Mouse (Mus musculus): Measurements from ENCODE around the gene Ube2i. TPM values are rescaled to one million over a fixed set of nuclear protein-coding genes. Genes with fewer than 3 reads are reported as not detected.

Ube2i gene
- 246 TPM for polyA plus RNA-seq (2012; fragmentation: generic; extraction: Trizol)

- peak within 1 kb of the TSS; percentile 56 for H3K4me2 ChIP-seq (ENCODE audit: low read depth)
- H3K27me3 ChIP-seq (ENCODE audit: control insufficient read depth, insufficient read depth, insufficient read length): peaks cover 13% of the 10 kb centered on the region
- H3K79me2 ChIP-seq (ENCODE audit: control insufficient read depth, insufficient read depth): peaks cover 34% of the 10 kb centered on the region
- peak within 1 kb of the TSS; percentile 87 for H3ac ChIP-seq (ENCODE audit: control insufficient read depth, insufficient read length)
- peak within 1 kb of the TSS; percentile 100 for H3K4me3 ChIP-seq
- TF ChIP-seq MAX (IDR thresholded peaks at IDR 0.05; ENCODE audit: low read depth): no peak
- TF ChIP-seq MYOD1 (IDR thresholded peaks at IDR 0.05; ENCODE audit: control insufficient read depth in 1 of 3, insufficient read length in 2 of 3, low read depth in 2 of 3): no peak
- TF ChIP-seq USF1 (IDR thresholded peaks at IDR 0.05; ENCODE audit: low read depth): no peak
- no peak for TF ChIP-seq POLR2AphosphoS2 (IDR thresholded peaks at IDR 0.05; ENCODE audit: insufficient read length, low read depth)
- no peak for TF ChIP-seq TCF12 (IDR thresholded peaks at IDR 0.05; ENCODE audit: insufficient read depth, poor library complexity, severe bottlenecking)
- no peak for TF ChIP-seq TCF3 (IDR thresholded peaks at IDR 0.05; ENCODE audit: insufficient read length, low read depth)
- no peak for TF ChIP-seq MYOG (IDR thresholded peaks at IDR 0.05; ENCODE audit: control insufficient read depth in 1 of 3, insufficient read depth in 1 of 3, insufficient read length in 2 of 3, low read depth in 2 of 3)
- TF ChIP-seq POLR2A (IDR thresholded peaks at IDR 0.05; ENCODE audit: insufficient read length, low read depth): no peak
- no peak for TF ChIP-seq CEBPB (IDR thresholded peaks at IDR 0.05; ENCODE audit: insufficient read depth, poor library complexity, severe bottlenecking)
- TF ChIP-seq SRF (IDR thresholded peaks at IDR 0.05; ENCODE audit: control insufficient read depth, insufficient read length, low read depth): no peak
- TF ChIP-seq E2F4 (IDR thresholded peaks at IDR 0.05; ENCODE audit: insufficient read depth): no peak
- no peak for TF ChIP-seq REST (IDR thresholded peaks at IDR 0.05; ENCODE audit: insufficient read depth, insufficient read length)
- H3K36me3 ChIP-seq (ENCODE audit: control insufficient read depth, insufficient read depth): no peaks in the 10 kb centered on the region
Measured at GRCm38 (mm10) chr17:25274571-25275346, at the start of gene Ube2i. Gene Ube2i, minus strand, starts transcription at chr17:25274622.

DNA sequence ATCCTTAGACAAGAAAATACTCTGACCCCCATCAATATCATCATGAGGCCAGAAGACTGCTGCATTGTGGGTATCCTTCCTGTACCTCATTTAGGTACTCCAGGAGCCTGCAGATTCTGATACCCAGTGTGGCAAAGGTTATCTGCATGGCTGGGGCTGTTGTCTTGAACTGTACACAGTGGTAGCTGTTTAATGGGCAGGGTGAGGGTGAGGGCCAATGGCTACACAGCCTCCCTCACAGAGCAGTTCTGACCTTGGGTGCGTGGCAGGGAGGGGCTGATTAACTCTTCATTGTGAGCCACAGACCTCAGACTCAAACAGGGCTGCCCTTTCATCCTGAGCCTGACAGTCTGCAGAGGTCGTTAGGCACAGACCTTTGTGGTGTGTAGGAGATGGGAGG is 48.5 kb upstream of the Ube2i start:
- Histone ChIP-seq H3K79me2 (ENCODE audit: control insufficient read depth, insufficient read depth) (no peaks in the 10 kb centered on the region), H3K36me3 (ENCODE audit: control insufficient read depth, insufficient read depth) (no peaks in the 10 kb centered on the region), H3K4me2 (ENCODE audit: low read depth) (no peak overlapping the region), H3K27me3 (ENCODE audit: control insufficient read depth, insufficient read depth, insufficient read length) (peaks cover 56% of the 10 kb centered on the region), H3K4me3 (no peak overlapping the region), H3ac (ENCODE audit: control insufficient read depth, insufficient read length) (no peak overlapping the region)
- TF ChIP-seq POLR2AphosphoS2 (IDR thresholded peaks at IDR 0.05; ENCODE audit: insufficient read length, low read depth) (no peak), CEBPB (IDR thresholded peaks at IDR 0.05; ENCODE audit: insufficient read depth, poor library complexity, severe bottlenecking) (no peak), USF1 (IDR thresholded peaks at IDR 0.05; ENCODE audit: low read depth) (no peak), MYOD1 (IDR thresholded peaks at IDR 0.05; ENCODE audit: control insufficient read depth in 1 of 3, insufficient read length in 2 of 3, low read depth in 2 of 3) (no peak), MYOG (IDR thresholded peaks at IDR 0.05; ENCODE audit: control insufficient read depth in 1 of 3, insufficient read depth in 1 of 3, insufficient read length in 2 of 3, low read depth in 2 of 3) (no peak), REST (IDR thresholded peaks at IDR 0.05; ENCODE audit: insufficient read depth, insufficient read length) (no peak), E2F4 (IDR thresholded peaks at IDR 0.05; ENCODE audit: insufficient read depth) (no peak), SRF (IDR thresholded peaks at IDR 0.05; ENCODE audit: control insufficient read depth, insufficient read length, low read depth) (no peak), TCF12 (IDR thresholded peaks at IDR 0.05; ENCODE audit: insufficient read depth, poor library complexity, severe bottlenecking) (no peak), MAX (IDR thresholded peaks at IDR 0.05; ENCODE audit: low read depth) (no peak), TCF3 (IDR thresholded peaks at IDR 0.05; ENCODE audit: insufficient read length, low read depth) (no peak), POLR2A (IDR thresholded peaks at IDR 0.05; ENCODE audit: insufficient read length, low read depth) (no peak)

DNA sequence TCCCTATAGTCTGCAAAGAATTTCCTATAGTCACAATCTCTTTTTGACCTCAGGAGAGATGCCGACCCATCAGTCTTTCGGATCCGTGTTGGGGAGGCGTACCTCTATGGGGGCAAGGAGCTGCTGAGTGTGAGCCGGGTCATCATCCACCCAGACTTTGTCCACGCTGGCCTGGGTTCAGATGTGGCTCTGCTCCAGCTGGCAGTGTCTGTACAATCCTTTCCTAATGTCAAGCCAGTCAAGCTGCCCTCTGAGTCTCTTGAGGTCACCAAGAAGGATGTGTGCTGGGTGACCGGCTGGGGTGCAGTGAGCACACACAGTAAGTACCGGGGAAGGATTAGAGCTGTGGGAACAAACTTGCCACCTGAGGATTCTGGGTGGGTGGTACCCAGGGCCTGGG is 46.4 kb upstream of the Ube2i start:
- TF ChIP-seq MAX (IDR thresholded peaks at IDR 0.05; ENCODE audit: low read depth) (no peak), E2F4 (IDR thresholded peaks at IDR 0.05; ENCODE audit: insufficient read depth) (no peak), MYOG (IDR thresholded peaks at IDR 0.05; ENCODE audit: control insufficient read depth in 1 of 3, insufficient read depth in 1 of 3, insufficient read length in 2 of 3, low read depth in 2 of 3) (no peak), MYOD1 (IDR thresholded peaks at IDR 0.05; ENCODE audit: control insufficient read depth in 1 of 3, insufficient read length in 2 of 3, low read depth in 2 of 3) (no peak), TCF3 (IDR thresholded peaks at IDR 0.05; ENCODE audit: insufficient read length, low read depth) (no peak), SRF (IDR thresholded peaks at IDR 0.05; ENCODE audit: control insufficient read depth, insufficient read length, low read depth) (no peak), TCF12 (IDR thresholded peaks at IDR 0.05; ENCODE audit: insufficient read depth, poor library complexity, severe bottlenecking) (no peak), POLR2AphosphoS2 (IDR thresholded peaks at IDR 0.05; ENCODE audit: insufficient read length, low read depth) (no peak), REST (IDR thresholded peaks at IDR 0.05; ENCODE audit: insufficient read depth, insufficient read length) (no peak), CEBPB (IDR thresholded peaks at IDR 0.05; ENCODE audit: insufficient read depth, poor library complexity, severe bottlenecking) (no peak)

DNA sequence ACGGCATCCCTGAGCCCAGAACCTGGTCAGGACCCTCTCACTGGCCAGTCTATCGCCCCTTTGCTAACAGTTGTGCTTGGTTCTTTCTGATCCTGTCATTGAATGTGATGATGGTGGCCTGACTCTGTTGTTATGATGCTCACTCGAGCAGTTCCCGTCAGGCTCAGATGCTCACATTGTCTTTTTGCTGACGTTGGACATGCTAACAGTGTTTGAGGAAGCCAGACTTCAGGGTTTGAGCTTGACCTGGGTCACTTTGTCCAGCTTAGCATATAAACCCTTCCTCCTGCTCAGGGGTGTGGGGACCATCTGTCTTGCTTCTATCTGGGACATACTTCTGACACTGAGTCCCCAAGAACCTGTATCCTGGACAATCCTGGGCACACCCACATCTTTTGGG is 43.9 kb upstream of the Ube2i start, which contains the start of gene Prss29:
TSS of gene Prss29 (plus strand) at position 301 of the 400 bp plus-strand sequence.
- Histone ChIP-seq H3K4me3 (no peak within 1 kb of the TSS), H3K79me2 (ENCODE audit: control insufficient read depth, insufficient read depth) (no peaks in the 10 kb centered on the region), H3ac (ENCODE audit: control insufficient read depth, insufficient read length) (no peak within 1 kb of the TSS), H3K27me3 (ENCODE audit: control insufficient read depth, insufficient read depth, insufficient read length) (peaks cover 59% of the 10 kb centered on the region), H3K36me3 (ENCODE audit: control insufficient read depth, insufficient read depth) (no peaks in the 10 kb centered on the region), H3K4me2 (ENCODE audit: low read depth) (no peak within 1 kb of the TSS)
- no peak for TF ChIP-seq USF1 (IDR thresholded peaks at IDR 0.05; ENCODE audit: low read depth)
- TF ChIP-seq MYOG (IDR thresholded peaks at IDR 0.05; ENCODE audit: control insufficient read depth in 1 of 3, insufficient read depth in 1 of 3, insufficient read length in 2 of 3, low read depth in 2 of 3): no peak
- no peak for TF ChIP-seq MYOD1 (IDR thresholded peaks at IDR 0.05; ENCODE audit: control insufficient read depth in 1 of 3, insufficient read length in 2 of 3, low read depth in 2 of 3)
- no peak for TF ChIP-seq CEBPB (IDR thresholded peaks at IDR 0.05; ENCODE audit: insufficient read depth, poor library complexity, severe bottlenecking)
- no peak for TF ChIP-seq E2F4 (IDR thresholded peaks at IDR 0.05; ENCODE audit: insufficient read depth)
- TF ChIP-seq MAX (IDR thresholded peaks at IDR 0.05; ENCODE audit: low read depth): no peak

More for the DNA sequence above, 46.4 kb upstream of the Ube2i start:
- H3K36me3 ChIP-seq (ENCODE audit: control insufficient read depth, insufficient read depth): no peaks in the 10 kb centered on the region
- H3K4me2 ChIP-seq (ENCODE audit: low read depth): no peak overlapping the region
- no peaks in the 10 kb centered on the region for H3K79me2 ChIP-seq (ENCODE audit: control insufficient read depth, insufficient read depth)
- no peak overlapping the region for H3ac ChIP-seq (ENCODE audit: control insufficient read depth, insufficient read length)
- H3K27me3 ChIP-seq (ENCODE audit: control insufficient read depth, insufficient read depth, insufficient read length): peaks cover 48% of the 10 kb centered on the region
- H3K4me3 ChIP-seq: no peak overlapping the region

All from myocyte (in vitro differentiated cells).